Mouse (Mus musculus) midbrain, embryonic 16.5 days (tissue): ENCODE measurements around the gene Adamtsl1. TPM values are rescaled to one million over a fixed set of nuclear protein-coding genes. Genes with fewer than 3 reads are reported as not detected.

Experiments
- ATAC-seq: fragments of 200-750 bp; cut with Nextera tagmentation; 2 replicates; pipeline ENCODE4 v1.8.0; 2017; ENCODE audit warnings: moderate TSS enrichment
- H3K27ac ChIP-seq: fragments of 300-500 bp; sonication (generic); 2 replicates; pipeline ENCODE4 v1.5.1; 2014; ENCODE audit warnings: mild to moderate bottlenecking, low read length, mixed read lengths
- H3K27me3 ChIP-seq: fragments of 300-500 bp; sonication (generic); 2 replicates; pipeline ENCODE4 v1.6.1; 2014; ENCODE audit warnings: low read depth, low read length, mixed read lengths; ENCODE audit not compliant: control insufficient read depth, insufficient read depth
- H3K36me3 ChIP-seq: fragments of 300-500 bp; sonication (generic); 2 replicates; pipeline ENCODE4 v1.6.1; 2014; ENCODE audit warnings: mild to moderate bottlenecking, low read length, moderate library complexity, mixed read lengths; ENCODE audit not compliant: control insufficient read depth, insufficient read depth
- H3K4me1 ChIP-seq: fragments of 300-500 bp; sonication (generic); 2 replicates; pipeline ENCODE4 v1.6.1; 2014; ENCODE audit warnings: mild to moderate bottlenecking, low read length, mixed read lengths; ENCODE audit not compliant: control insufficient read depth, insufficient read depth
- H3K4me2 ChIP-seq: fragments of 300-500 bp; sonication (generic); 2 replicates; pipeline ENCODE4 v1.6.1; 2014; ENCODE audit warnings: mild to moderate bottlenecking, low read length, mixed read lengths
- H3K4me3 ChIP-seq: fragments of 300-500 bp; sonication (generic); 2 replicates; pipeline ENCODE4 v1.5.1; 2014; ENCODE audit warnings: low read depth, mild to moderate bottlenecking, low read length, moderate library complexity, mixed read lengths
- H3K9ac ChIP-seq: fragments of 300-500 bp; sonication (generic); 2 replicates; pipeline ENCODE4 v1.6.1; 2014; ENCODE audit warnings: low read depth, low read length, mixed read lengths
- H3K9me3 ChIP-seq: fragments of 300-500 bp; sonication (generic); replicated peaks from 2 replicates; pipeline ENCODE4 v1.6.1; 2014; ENCODE audit warnings: mild to moderate bottlenecking, low read length, mixed read lengths; ENCODE audit not compliant: control insufficient read depth, poor library complexity, severe bottlenecking
- WGBS: fragments of 180-500 bp; shearing (Covaris S2); extraction: QIAGEN DNeasy Blood & Tissue Kit; methylation state at CpG from one replicate; pipeline ENCODE4 v1.1.7; 2014; 5-methylcytosine and 5-hydroxymethylcytosine counted together
- polyA plus RNA-seq: library from polyadenylated mRNA; unstranded; fragments of >200 nt; fragmentation: Nextera tagmentation; extraction: Ambion mirVana; gene quantifications from 2 replicates; pipeline ENCODE4 v1.2.1, GENCODE M21; 2015

Gene Adamtsl1
- polyA plus RNA-seq, 1 experiment from 2014 or later, result 8.2 TPM

DNA sequence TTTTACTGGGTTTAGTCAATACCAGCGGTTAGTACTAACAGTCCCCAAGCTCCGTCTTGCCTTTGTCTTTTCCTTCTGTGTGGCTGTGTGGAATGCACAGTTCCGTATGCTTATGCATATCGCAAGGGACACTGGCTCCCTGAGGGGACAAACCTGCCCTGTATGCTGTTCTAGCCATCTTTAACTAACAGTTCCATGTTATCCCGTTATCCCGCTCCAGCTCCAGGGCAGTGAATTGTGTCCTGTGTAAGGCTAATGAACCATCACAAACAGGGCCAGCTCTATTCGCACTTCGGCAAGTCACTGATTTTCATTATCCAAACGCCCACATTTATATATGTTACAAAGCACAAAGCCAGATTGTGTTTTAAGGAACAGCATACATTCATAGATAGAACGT is 656.8 kb downstream of the Adamtsl1 start:
- H3K27ac ChIP-seq, result no peak overlapping the region
- H3K36me3 ChIP-seq, result no peaks in the 10 kb centered on the region
- no peak overlapping the region for H3K4me3 ChIP-seq
- no peak overlapping the region for H3K9ac ChIP-seq
- no peaks in the 10 kb centered on the region for H3K9me3 ChIP-seq
- no peaks in the 10 kb centered on the region for H3K4me1 ChIP-seq
- no peak for ATAC-seq
- H3K4me2 ChIP-seq, result no peak overlapping the region
- WGBS, result 49% methylated on average over 10 of the region's 10 CpGs
- no peaks in the 10 kb centered on the region for H3K27me3 ChIP-seq

DNA sequence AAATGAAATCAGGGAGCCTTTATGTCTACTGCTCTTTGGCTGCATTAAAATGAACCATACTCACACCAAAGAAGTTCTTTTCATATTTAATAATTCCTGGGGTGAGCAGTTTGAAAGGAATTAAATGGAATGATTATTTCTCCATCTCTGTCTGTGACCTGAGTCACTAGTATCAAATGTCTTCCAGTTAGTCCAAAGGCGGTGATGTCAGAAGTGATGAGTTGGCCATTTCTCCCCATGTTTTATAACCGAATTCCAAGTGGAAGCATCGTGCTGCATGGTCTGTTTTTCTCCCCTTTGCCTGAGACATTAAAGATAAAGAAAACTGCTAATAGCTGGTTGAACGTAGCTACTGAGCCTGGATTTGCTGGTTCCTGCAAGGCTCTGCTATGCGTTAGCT is 657.5 kb downstream of the Adamtsl1 start:
- WGBS, result 77% methylated on average over 5 of the region's 5 CpGs
- no peaks in the 10 kb centered on the region for H3K9me3 ChIP-seq
- H3K4me3 ChIP-seq, result no peak overlapping the region
- H3K4me2 ChIP-seq, result no peak overlapping the region
- no peaks in the 10 kb centered on the region for H3K36me3 ChIP-seq
- H3K27ac ChIP-seq, result no peak overlapping the region
- no peak overlapping the region for H3K9ac ChIP-seq
- ATAC-seq, result no peak
- H3K4me1 ChIP-seq, result no peaks in the 10 kb centered on the region
- H3K27me3 ChIP-seq, result no peaks in the 10 kb centered on the region

DNA sequence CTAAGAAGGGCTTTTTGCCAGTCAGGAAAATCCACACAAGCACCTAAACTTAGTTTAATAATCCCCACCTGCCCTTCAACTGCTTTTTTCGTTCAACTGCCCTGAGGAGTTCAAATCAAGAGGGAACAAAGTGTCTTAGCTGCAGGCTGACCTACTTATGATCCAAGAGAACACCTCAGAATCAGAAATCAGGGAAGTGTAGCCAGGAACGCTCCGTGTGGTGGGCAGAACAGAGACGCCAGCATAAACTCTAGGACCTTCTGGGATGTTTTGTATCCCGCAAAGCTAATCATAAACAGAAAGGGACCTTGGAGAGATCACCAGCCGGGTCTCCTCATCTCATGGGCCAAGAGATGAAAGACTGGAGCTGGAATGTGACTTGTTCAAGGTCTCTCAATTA is 663.5 kb downstream of the Adamtsl1 start:
- no peaks in the 10 kb centered on the region for H3K4me1 ChIP-seq
- WGBS, result 86% methylated on average over 6 of the region's 6 CpGs
- H3K27me3 ChIP-seq, result no peaks in the 10 kb centered on the region
- H3K4me3 ChIP-seq, result no peak overlapping the region
- no peaks in the 10 kb centered on the region for H3K36me3 ChIP-seq
- no peak for ATAC-seq
- no peak overlapping the region for H3K4me2 ChIP-seq
- no peak overlapping the region for H3K27ac ChIP-seq
- no peaks in the 10 kb centered on the region for H3K9me3 ChIP-seq
- no peak overlapping the region for H3K9ac ChIP-seq

DNA sequence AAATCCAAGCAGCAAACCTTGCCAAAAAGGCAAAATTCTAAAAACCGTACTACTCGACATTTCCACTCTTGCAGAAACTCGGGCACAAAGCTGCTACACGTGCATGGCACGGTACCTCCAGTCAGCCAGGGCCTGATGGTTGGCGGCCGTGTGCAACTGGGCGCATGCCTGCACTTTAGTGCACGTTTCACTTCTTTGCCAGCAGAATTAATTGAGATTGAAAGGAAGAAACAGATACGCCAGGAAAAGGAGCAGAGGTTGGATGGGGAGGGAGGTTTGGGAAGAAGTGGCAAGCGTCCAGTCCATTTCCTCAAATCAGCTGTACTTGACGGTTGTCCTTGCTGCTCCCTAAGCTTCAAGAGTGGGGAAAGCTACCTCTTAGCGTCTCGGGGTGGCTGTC is 664.1 kb downstream of the Adamtsl1 start:
- Histone ChIP-seq H3K4me1 (no peaks in the 10 kb centered on the region), H3K4me3 (no peak overlapping the region), H3K9me3 (no peaks in the 10 kb centered on the region), H3K9ac (no peak overlapping the region), H3K27me3 (no peaks in the 10 kb centered on the region), H3K36me3 (no peaks in the 10 kb centered on the region), H3K27ac (no peak overlapping the region), H3K4me2 (no peak overlapping the region)
- ATAC-seq, result no peak
- 88% methylated on average over 14 of the region's 14 CpGs for WGBS

DNA sequence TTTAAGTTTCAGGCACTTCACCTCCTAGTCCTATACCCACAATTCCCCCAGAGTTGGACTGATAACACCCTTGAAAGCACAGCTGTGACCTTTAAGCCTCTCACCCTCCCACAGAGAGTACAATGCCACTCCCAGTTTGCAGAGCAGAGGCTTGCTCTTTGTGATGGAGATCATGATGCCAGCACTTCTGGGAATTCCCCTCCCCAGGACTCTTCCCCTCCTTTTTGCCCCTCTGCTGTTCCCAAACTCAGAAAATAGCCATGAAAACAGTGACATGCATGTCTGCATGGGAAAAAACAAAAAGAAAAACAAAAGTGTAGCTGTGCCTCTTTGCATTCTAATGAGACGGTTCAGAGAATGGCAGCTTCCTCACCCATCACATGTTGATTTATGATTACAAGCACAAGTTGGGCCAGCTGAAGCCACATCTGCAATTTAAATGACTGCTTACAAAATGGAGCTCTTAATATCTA is 669.8 kb downstream of the Adamtsl1 start:
- H3K27ac ChIP-seq, result no peak overlapping the region
- no peak overlapping the region for H3K4me2 ChIP-seq
- no peak overlapping the region for H3K4me3 ChIP-seq
- WGBS, result 14% methylated on average over 1 of the region's 1 CpGs
- H3K9ac ChIP-seq, result no peak overlapping the region
- no peaks in the 10 kb centered on the region for H3K9me3 ChIP-seq
- H3K27me3 ChIP-seq, result no peaks in the 10 kb centered on the region
- ATAC-seq, result 0 out of 2 replicates have a peak, but pooled peaks have one; percentile 45
- peaks cover 2% of the 10 kb centered on the region; the same call in 1 of the 2 replicates for H3K4me1 ChIP-seq
- no peaks in the 10 kb centered on the region for H3K36me3 ChIP-seq

DNA sequence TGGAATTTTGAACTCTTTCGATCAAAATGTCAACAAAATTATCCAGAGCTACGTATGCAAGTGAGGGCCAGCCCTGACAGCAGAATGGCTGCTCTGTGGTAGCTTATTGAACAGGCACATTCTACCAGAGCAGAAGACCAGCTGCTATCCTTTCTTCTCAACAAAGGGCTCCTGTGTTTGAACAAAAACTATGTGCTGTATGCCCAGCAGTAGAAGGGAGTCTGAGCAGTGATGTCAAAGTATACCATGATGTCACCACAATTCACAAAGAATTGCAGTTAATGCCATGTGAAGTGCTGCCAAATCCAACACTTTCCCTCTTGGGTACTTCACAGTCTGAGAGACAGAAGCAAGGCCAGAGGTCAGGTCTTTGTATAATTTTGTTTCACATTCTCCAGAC is 675.9 kb downstream of the Adamtsl1 start:
- no peak overlapping the region for H3K9ac ChIP-seq

DNA sequence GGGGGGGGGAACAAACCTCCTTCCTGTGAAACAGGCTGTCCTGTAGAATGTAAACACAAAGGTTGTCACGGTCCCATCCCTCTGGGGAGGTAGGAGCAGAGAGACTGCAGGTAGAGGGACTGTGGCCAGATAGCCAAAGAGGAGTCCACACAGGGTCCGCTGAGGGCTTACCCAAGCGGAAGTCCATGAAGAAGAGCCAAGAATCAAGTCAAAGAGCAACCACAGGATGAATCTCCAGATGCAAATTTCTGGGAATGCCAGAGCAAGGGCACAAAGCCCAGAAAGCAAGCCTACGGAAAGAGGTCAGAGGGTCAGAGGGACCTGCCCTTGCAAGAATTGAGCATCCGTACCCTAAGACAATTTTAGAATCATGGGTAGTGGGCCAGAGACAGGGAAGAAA is 677.2 kb downstream of the Adamtsl1 start:
- 74% methylated on average over 5 of the region's 5 CpGs for WGBS
- ATAC-seq, result no peak
- H3K4me1 ChIP-seq, result no peaks in the 10 kb centered on the region

More for the DNA sequence above, 675.9 kb downstream of the Adamtsl1 start:
- WGBS, result 47% methylated on average over 2 of the region's 2 CpGs
- H3K9me3 ChIP-seq, result no peaks in the 10 kb centered on the region
- ATAC-seq, result no peak
- no peak overlapping the region for H3K4me2 ChIP-seq
- no peaks in the 10 kb centered on the region for H3K4me1 ChIP-seq
- no peak overlapping the region for H3K4me3 ChIP-seq
- no peak overlapping the region for H3K27ac ChIP-seq
- no peaks in the 10 kb centered on the region for H3K36me3 ChIP-seq
- no peaks in the 10 kb centered on the region for H3K27me3 ChIP-seq

DNA sequence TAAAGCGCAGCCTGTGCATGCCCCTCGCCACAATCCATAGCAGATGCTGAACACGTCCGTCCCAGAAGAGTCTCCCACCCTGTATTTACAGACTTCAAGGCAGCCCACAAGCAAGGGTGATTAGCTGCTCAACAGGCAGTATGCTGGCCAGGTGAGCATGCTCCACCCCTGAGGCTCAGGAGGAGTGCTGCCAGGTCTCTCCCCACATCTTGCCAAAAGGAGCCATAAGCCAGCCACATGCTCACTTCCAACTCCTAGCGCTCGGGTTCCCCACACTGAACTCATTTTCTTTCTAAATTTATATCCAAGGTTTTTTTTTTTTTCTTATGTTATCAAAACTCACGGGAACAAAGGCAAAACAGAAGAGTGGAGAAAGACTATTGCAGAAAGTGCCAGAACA is 687.8 kb downstream of the Adamtsl1 start:
- Histone ChIP-seq H3K9me3 (no peaks in the 10 kb centered on the region), H3K4me1 (no peaks in the 10 kb centered on the region), H3K9ac (no peak overlapping the region), H3K4me2 (no peak overlapping the region), H3K27ac (no peak overlapping the region), H3K4me3 (no peak overlapping the region), H3K27me3 (no peaks in the 10 kb centered on the region), H3K36me3 (no peaks in the 10 kb centered on the region)
- 85% methylated on average over 7 of the region's 7 CpGs for WGBS
- ATAC-seq, result no peak

More for the DNA sequence above, 677.2 kb downstream of the Adamtsl1 start:
- no peak overlapping the region for H3K4me2 ChIP-seq
- H3K27ac ChIP-seq, result no peak overlapping the region
- no peaks in the 10 kb centered on the region for H3K27me3 ChIP-seq
- H3K9me3 ChIP-seq, result no peaks in the 10 kb centered on the region
- H3K4me3 ChIP-seq, result no peak overlapping the region
- no peak overlapping the region for H3K9ac ChIP-seq
- H3K36me3 ChIP-seq, result no peaks in the 10 kb centered on the region

DNA sequence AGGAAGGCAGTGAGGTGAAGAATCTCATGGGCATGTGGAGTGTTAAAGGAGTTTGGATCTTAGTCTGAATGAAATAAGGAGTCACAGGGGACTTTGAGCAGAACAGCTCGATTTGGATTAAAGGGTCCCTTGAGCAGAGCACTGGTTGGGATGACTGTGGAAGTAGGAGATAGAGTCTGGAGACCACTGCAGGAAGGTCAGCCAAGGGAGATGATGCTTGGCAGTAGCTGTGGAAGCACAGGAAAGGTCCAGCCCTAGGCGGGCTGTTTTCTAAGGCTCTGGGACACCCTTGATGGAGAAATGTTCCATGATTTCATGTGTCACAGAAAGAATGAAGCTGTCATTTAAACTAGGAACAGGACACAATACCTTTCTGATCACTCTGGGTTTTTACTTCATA is 689.3 kb downstream of the Adamtsl1 start:
- Histone ChIP-seq H3K27ac (no peak overlapping the region), H3K4me1 (no peaks in the 10 kb centered on the region), H3K36me3 (no peaks in the 10 kb centered on the region), H3K4me2 (no peak overlapping the region), H3K9ac (no peak overlapping the region), H3K9me3 (no peaks in the 10 kb centered on the region), H3K4me3 (no peak overlapping the region), H3K27me3 (no peaks in the 10 kb centered on the region)
- 81% methylated on average over 2 of the region's 2 CpGs for WGBS
- no peak for ATAC-seq
